Mouse (Mus musculus) forebrain, embryonic 10.5 days (tissue): ENCODE data around the gene Polr1a. TPM values are rescaled to one million over a fixed set of nuclear protein-coding genes. Genes with fewer than 3 reads are reported as not detected.

ENCODE experiments used
- DNase-seq: peaks from one replicate; pipeline ENCODE4 v3.0.0-alpha.2; 2017; ENCODE audit warnings: low spot score; ENCODE audit errors: extremely low spot score
- H3K27ac ChIP-seq: fragments of 300-500 bp; sonication (generic); 2 replicates; pipeline ENCODE4 v1.5.1; 2016; ENCODE audit warnings: mild to moderate bottlenecking
- H3K27me3 ChIP-seq: fragments of 300-500 bp; sonication (generic); 2 replicates; pipeline ENCODE4 v1.6.1; 2016; ENCODE audit warnings: mild to moderate bottlenecking; ENCODE audit not compliant: poor library complexity, severe bottlenecking
- H3K36me3 ChIP-seq: fragments of 300-500 bp; sonication (generic); replicated peaks from 2 replicates; pipeline ENCODE4 v1.6.1; 2016; ENCODE audit warnings: mild to moderate bottlenecking, moderate library complexity
- H3K4me1 ChIP-seq: fragments of 300-500 bp; sonication (generic); 2 replicates; pipeline ENCODE4 v1.6.1; 2016
- H3K4me3 ChIP-seq: fragments of 300-500 bp; sonication (generic); 2 replicates; pipeline ENCODE4 v1.5.1; 2016; ENCODE audit warnings: mild to moderate bottlenecking, moderate library complexity
- H3K9me3 ChIP-seq: fragments of 300-500 bp; sonication (generic); 2 replicates; pipeline ENCODE4 v1.6.1; 2016; ENCODE audit warnings: mild to moderate bottlenecking, moderate library complexity
- WGBS: fragments of 180-500 bp; shearing (Covaris S2); methylation state at CpG from one replicate; pipeline ENCODE4 v1.1.7; 2016; 5-methylcytosine and 5-hydroxymethylcytosine counted together
- polyA plus RNA-seq: library from polyadenylated mRNA; unstranded; fragments of >200 nt; fragmentation: Nextera tagmentation; extraction: Ambion mirVana; gene quantifications from 2 replicates; pipeline ENCODE4 v1.2.1, GENCODE M21; 2016

Gene Polr1a
- polyA plus RNA-seq, 1 experiment from 2014 or later, result 49.6 TPM

DNA sequence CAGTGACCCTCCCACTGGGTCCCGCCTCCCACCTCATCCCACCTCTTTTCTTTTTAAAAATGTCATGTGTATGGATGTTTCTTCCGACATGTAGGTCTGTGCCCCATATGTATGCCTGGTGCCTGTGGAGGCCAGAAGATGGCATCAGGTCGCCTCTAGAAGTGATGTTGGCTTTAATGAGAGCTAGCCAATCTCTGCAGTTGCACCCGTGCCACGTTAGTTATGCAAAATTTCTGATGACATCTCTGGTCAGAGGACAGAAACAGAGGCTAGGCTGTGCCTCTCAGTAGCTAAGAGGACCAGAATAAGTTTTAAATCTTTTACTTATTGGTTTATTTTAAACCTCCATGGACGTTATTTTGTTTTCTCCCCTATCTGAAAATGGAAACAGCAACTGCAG lies 109.2 kb downstream of the Polr1a start:
- H3K27me3 ChIP-seq, result no peaks in the 10 kb centered on the region
- WGBS, result 78% methylated on average over 6 of the region's 6 CpGs
- no peak overlapping the region for H3K27ac ChIP-seq
- H3K36me3 ChIP-seq, result no peaks in the 10 kb centered on the region
- DNase-seq, result no peak
- H3K4me1 ChIP-seq, result no peaks in the 10 kb centered on the region
- no peaks in the 10 kb centered on the region for H3K9me3 ChIP-seq
- H3K4me3 ChIP-seq, result no peak overlapping the region

DNA sequence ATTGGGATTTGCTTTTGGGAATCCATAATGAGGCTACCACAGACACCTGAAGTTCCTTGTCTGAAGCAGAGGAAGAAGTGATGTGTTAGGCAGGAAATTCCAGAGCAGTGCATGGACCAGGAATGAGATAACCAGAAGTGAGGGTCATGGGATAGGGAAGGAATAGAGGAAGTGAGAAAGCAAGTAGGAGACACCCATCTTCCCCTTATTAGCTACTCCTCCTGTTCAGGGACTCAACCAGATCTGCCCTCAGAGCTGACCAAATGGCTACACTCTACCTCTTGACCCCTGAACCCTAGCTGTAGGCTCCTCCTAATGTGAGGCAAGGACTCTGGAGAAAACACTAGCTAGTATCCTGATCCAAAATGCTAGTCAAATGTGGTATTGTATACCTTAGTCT lies 116.6 kb downstream of the Polr1a start:
- no peak overlapping the region for H3K27ac ChIP-seq
- H3K36me3 ChIP-seq, result no peaks in the 10 kb centered on the region
- no peaks in the 10 kb centered on the region for H3K4me1 ChIP-seq
- no peaks in the 10 kb centered on the region for H3K9me3 ChIP-seq
- DNase-seq, result no peak
- H3K4me3 ChIP-seq, result no peak overlapping the region
- H3K27me3 ChIP-seq, result no peaks in the 10 kb centered on the region

DNA sequence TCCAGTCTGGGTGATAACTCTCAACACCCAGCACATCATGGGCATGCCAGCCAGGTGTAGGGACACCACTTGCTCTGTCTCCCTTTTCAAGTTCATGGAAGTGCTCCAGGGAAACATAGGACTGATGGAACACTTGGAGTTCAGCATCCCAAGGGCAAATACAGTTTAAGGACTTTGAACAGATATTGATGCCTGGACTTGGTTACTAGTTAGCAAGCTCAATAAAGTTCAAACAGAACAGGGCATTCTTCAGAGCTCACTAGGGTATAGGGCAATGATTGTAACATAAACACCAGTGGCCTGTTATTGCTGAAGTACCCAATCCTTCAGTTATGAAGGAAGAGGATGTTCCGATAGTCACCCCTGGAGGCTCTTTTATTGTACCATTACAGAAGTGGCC lies 119.2 kb downstream of the Polr1a start:
- H3K36me3 ChIP-seq, result no peaks in the 10 kb centered on the region
- no peaks in the 10 kb centered on the region for H3K27me3 ChIP-seq
- WGBS, result 97% methylated on average over 1 of the region's 1 CpGs
- DNase-seq, result no peak
- no peaks in the 10 kb centered on the region for H3K9me3 ChIP-seq
- no peaks in the 10 kb centered on the region for H3K4me1 ChIP-seq
- H3K27ac ChIP-seq, result no peak overlapping the region
- no peak overlapping the region for H3K4me3 ChIP-seq

DNA sequence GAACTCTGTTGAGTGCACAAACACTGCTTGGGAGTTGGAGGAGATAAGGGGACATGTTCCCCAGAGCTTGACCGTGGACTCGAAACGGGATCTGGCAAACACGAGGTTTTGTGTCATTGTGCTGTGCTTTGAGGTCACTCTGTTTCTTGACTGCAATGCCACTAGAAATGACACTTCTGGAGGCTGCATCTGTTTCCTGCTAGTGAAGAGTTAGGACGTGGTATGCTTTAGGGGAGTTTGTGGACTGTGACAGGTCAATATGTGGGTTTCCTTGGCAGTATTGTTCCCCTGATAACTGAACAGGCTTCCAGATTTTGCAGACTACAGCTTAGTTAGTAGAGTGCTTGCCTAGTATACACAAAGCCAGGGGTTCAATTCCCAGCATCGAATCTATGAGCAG lies 120.8 kb downstream of the Polr1a start:
- H3K9me3 ChIP-seq, result no peaks in the 10 kb centered on the region
- H3K36me3 ChIP-seq, result no peaks in the 10 kb centered on the region
- H3K27me3 ChIP-seq, result no peaks in the 10 kb centered on the region
- no peaks in the 10 kb centered on the region for H3K4me1 ChIP-seq
- no peak overlapping the region for H3K4me3 ChIP-seq
- WGBS, result 87% methylated on average over 6 of the region's 6 CpGs
- H3K27ac ChIP-seq, result no peak overlapping the region
- DNase-seq, result no peak

Other genes with a start within 250 kb of the Polr1a start
- gene Reep1, start 201.5 kb upstream of the Polr1a start, polyA plus RNA-seq, result 21.4 and 21.9 TPM in 2 replicates
- 67.3 and 70.7 TPM in 2 replicates for gene Mrpl35, start 82.1 kb upstream of the Polr1a start, polyA plus RNA-seq
- gene Immt, start 77.7 kb upstream of the Polr1a start, polyA plus RNA-seq, result 225 TPM in 2 replicates
- 157 and 162 TPM in 2 replicates for gene Ptcd3, start 303 bp upstream of the Polr1a start, polyA plus RNA-seq
- gene St3gal5, start 188.5 kb downstream of the Polr1a start, polyA plus RNA-seq, result 36.9 and 38.9 TPM in 2 replicates